Comparison of ENCODE assay signal across 7 mouse cellular contexts in the genomic region with DNA sequence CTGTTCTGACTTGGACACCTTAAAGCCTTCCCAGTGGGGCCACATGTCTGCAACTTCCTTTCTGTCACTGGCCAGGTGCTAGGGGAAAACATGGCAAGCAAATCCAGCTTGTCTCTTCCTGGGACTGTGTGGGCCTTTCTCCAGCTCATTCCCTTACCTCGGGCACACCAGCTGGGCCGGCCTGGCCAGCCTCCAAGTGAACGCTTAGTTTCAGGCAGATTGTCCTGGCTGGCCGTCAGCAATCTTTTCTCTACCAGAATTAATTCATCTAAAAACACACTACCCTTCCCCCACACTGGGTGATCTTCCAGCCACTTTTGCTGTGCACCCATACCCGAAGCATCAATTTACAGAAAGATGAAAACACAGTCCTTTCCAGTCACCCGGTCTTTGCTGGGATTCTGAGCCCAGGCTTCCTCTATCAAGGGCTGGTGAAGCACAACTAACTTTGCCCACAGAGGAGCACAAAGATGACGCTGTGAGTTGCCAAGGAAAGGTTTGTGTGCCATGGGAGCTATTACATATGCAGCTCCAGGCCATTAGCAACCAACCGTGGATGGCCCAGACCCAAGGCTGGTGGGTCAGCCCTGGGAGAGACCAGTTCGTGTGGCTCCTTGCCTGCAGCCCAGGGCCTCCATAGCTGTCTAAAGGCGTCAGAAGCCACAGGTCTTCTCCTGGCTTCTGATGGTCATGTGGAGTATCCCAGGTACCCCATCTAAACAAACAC.
DNase-seq lines count a peak whose midpoint lies in the region; ATAC-seq lines count a peak whose summit lies in the region.

No protein-coding gene starts in this region.

- DNase-seq in urinary bladder, postnatal 4 days (ENCODE audit: low spot score in 2 of 2) = peak; percentile 55 to 67
- DNase-seq in urinary bladder, postnatal 10 days (ENCODE audit: low spot score) = no peak
- DNase-seq in cerebellum, postnatal 14 days = peak; percentile 96 to 98
- peak; percentile 92 for DNase-seq in layer of hippocampus, postnatal 10 days (ENCODE audit: low spot score in 2 of 2)

- 60% methylated on average over 10 of the region's 10 CpGs for WGBS in heart, embryonic 16.5 days
- 58% methylated on average over 10 of the region's 10 CpGs for WGBS in midbrain, embryonic 16.5 days

- H3K27me3 ChIP-seq in heart, embryonic 16.5 days (ENCODE audit: control insufficient read depth, insufficient read depth, low read length) = 0 out of 2 replicates have a peak, but pooled peaks cover 2% of the 10 kb centered on the region
- H3K27me3 ChIP-seq in midbrain, embryonic 16.5 days (ENCODE audit: control insufficient read depth, insufficient read depth, low read depth, low read length) = no peaks in the 10 kb centered on the region

- no peaks in the 10 kb centered on the region for H3K9me3 ChIP-seq in heart, embryonic 16.5 days (replicated peaks; ENCODE audit: control insufficient read depth, low read length)
- H3K9me3 ChIP-seq in midbrain, embryonic 16.5 days (replicated peaks; ENCODE audit: control insufficient read depth, low read length, poor library complexity, severe bottlenecking) = no peaks in the 10 kb centered on the region

- H3K4me1 ChIP-seq in heart, embryonic 16.5 days (ENCODE audit: control insufficient read depth, insufficient read depth, low read length) = peaks cover 6% of the 10 kb centered on the region; the same call in 1 of the 2 replicates
- H3K4me1 ChIP-seq in midbrain, embryonic 16.5 days (ENCODE audit: control insufficient read depth, insufficient read depth, low read length) = peaks cover 5% of the 10 kb centered on the region; the same call in 1 of the 2 replicates

- no peak overlapping the region for H3K9ac ChIP-seq in heart, embryonic 16.5 days (ENCODE audit: low read length)
- no peak overlapping the region for H3K9ac ChIP-seq in midbrain, embryonic 16.5 days (ENCODE audit: low read depth, low read length)

- no peaks in the 10 kb centered on the region for H3K36me3 ChIP-seq in heart, embryonic 16.5 days (ENCODE audit: control insufficient read depth, insufficient read depth)
- H3K36me3 ChIP-seq in midbrain, embryonic 16.5 days (ENCODE audit: control insufficient read depth, insufficient read depth, low read length) = no peaks in the 10 kb centered on the region

- no peak overlapping the region for H3K4me2 ChIP-seq in heart, embryonic 16.5 days (ENCODE audit: low read depth, low read length)
- no peak overlapping the region for H3K4me2 ChIP-seq in midbrain, embryonic 16.5 days (ENCODE audit: low read length)

- H3K4me3 ChIP-seq in heart, embryonic 16.5 days (ENCODE audit: low read length) = no peak overlapping the region
- H3K4me3 ChIP-seq in midbrain, embryonic 16.5 days (ENCODE audit: low read depth, low read length) = no peak overlapping the region

- H3K27ac ChIP-seq in heart, embryonic 16.5 days (ENCODE audit: low read length) = no peak overlapping the region
- peak overlapping the region; percentile 40 for H3K27ac ChIP-seq in midbrain, embryonic 16.5 days (ENCODE audit: low read length)

- peak; percentile 65; the same call in 1 of the 2 replicates for ATAC-seq in heart, embryonic 16.5 days (replicated peaks; ENCODE audit: extremely low read depth, insufficient read depth, low FRiP score)
- peak; percentile 89 for ATAC-seq in midbrain, embryonic 16.5 days
- no peak for ATAC-seq in inflammation-experienced regulatory T-cells, adult 6 months
